Mouse (Mus musculus) heart, embryonic 15.5 days (tissue): Measurements from ENCODE around the gene Pafah1b2. TPM values are rescaled to one million over a fixed set of nuclear protein-coding genes. Genes with fewer than 3 reads are reported as not detected.
A peak's percentile ranks its signal among the peaks of the same experiment; 100 is the strongest.

Experiments used
- ATAC-seq: fragments of 200-750 bp; cut with Nextera tagmentation; replicated peaks from 2 replicates; pipeline ENCODE4 v1.8.0; 2017; ENCODE audit warnings: low read depth, moderate TSS enrichment; ENCODE audit not compliant: insufficient number of reproducible peaks, insufficient read depth, low FRiP score
- H3K27ac ChIP-seq: fragments of 300-500 bp; sonication (generic); 2 replicates; pipeline ENCODE4 v1.5.1; 2015; ENCODE audit warnings: mild to moderate bottlenecking, inconsistent platforms
- H3K27me3 ChIP-seq: fragments of 300-500 bp; sonication (generic); 2 replicates; pipeline ENCODE4 v1.6.1; 2015; ENCODE audit warnings: inconsistent platforms
- H3K36me3 ChIP-seq: fragments of 300-500 bp; sonication (generic); 2 replicates; pipeline ENCODE4 v1.6.1; 2015; ENCODE audit warnings: mild to moderate bottlenecking, inconsistent platforms
- H3K4me1 ChIP-seq: fragments of 300-500 bp; sonication (generic); replicated peaks from 2 replicates; pipeline ENCODE4 v1.6.1; 2015; ENCODE audit warnings: inconsistent platforms
- H3K4me2 ChIP-seq: fragments of 300-500 bp; sonication (generic); 2 replicates; pipeline ENCODE4 v1.6.1; 2015; ENCODE audit warnings: inconsistent platforms, mild to moderate bottlenecking, moderate library complexity
- H3K4me3 ChIP-seq: fragments of 300-500 bp; sonication (generic); 2 replicates; pipeline ENCODE4 v1.5.1; 2015; ENCODE audit warnings: mild to moderate bottlenecking, inconsistent platforms
- H3K9ac ChIP-seq: fragments of 300-500 bp; sonication (generic); 2 replicates; pipeline ENCODE4 v1.6.1; 2015; ENCODE audit warnings: mild to moderate bottlenecking, inconsistent platforms
- H3K9me3 ChIP-seq: fragments of 300-500 bp; sonication (generic); replicated peaks from 2 replicates; pipeline ENCODE4 v1.6.1; 2016; ENCODE audit warnings: inconsistent platforms
- WGBS: fragments of 180-500 bp; shearing (Covaris S2); methylation state at CpG from one replicate; pipeline ENCODE4 v1.1.7; 2015; ENCODE audit warnings: mixed read lengths; 5-methylcytosine and 5-hydroxymethylcytosine counted together
- polyA plus RNA-seq: library from polyadenylated mRNA; unstranded; fragments of >200 nt; fragmentation: Nextera tagmentation; extraction: Ambion mirVana; gene quantifications from 2 replicates; pipeline ENCODE4 v1.2.1, GENCODE M21; 2015

The Pafah1b2 gene
- polyA plus RNA-seq, 1 experiment from 2014 or later, result 105 TPM

- Histone ChIP-seq H3K4me2 (peak overlapping the region; percentile 80), H3K4me1 (peaks cover 29% of the 10 kb centered on the region), H3K4me3 (peak overlapping the region; percentile 92), H3K27ac (peak overlapping the region; percentile 95), H3K27me3 (no peaks in the 10 kb centered on the region), H3K36me3 (peaks cover 35% of the 10 kb centered on the region), H3K9ac (peak overlapping the region; percentile 97), H3K9me3 (no peaks in the 10 kb centered on the region)
- WGBS, result 44% methylated on average over 13 of the region's 13 CpGs
- ATAC-seq, result no peak
Observed at GRCm38 (mm10) chr9:45953511-45954293, 58.8 kb downstream of the Pafah1b2 start.

- ATAC-seq, result no peak
- Histone ChIP-seq H3K9ac (0 out of 2 replicates have a peak overlapping the region, but pooled peaks have one; percentile 97), H3K27me3 (no peaks in the 10 kb centered on the region), H3K4me1 (peaks cover 23% of the 10 kb centered on the region), H3K4me3 (peak overlapping the region; percentile 92), H3K9me3 (no peaks in the 10 kb centered on the region), H3K36me3 (peaks cover 43% of the 10 kb centered on the region), H3K4me2 (peak overlapping the region; percentile 80), H3K27ac (no peak overlapping the region)
- 78% methylated on average over 7 of the region's 7 CpGs for WGBS
Observed at GRCm38 (mm10) chr9:45952890-45953289, 59.6 kb downstream of the Pafah1b2 start.

GRCm38 (mm10) chr9:45952057-45952456, 60.4 kb downstream of the Pafah1b2 start:
- no peak overlapping the region for H3K4me3 ChIP-seq
- no peaks in the 10 kb centered on the region for H3K9me3 ChIP-seq
- H3K27me3 ChIP-seq, result no peaks in the 10 kb centered on the region
- no peak overlapping the region for H3K27ac ChIP-seq
- peaks cover 50% of the 10 kb centered on the region for H3K36me3 ChIP-seq
- ATAC-seq, result no peak
- 90% methylated on average over 4 of the region's 4 CpGs for WGBS
- H3K4me1 ChIP-seq, result peaks cover 23% of the 10 kb centered on the region
- no peak overlapping the region for H3K9ac ChIP-seq
- H3K4me2 ChIP-seq, result no peak overlapping the region

GRCm38 (mm10) chr9:45946872-45947183, 65.7 kb downstream of the Pafah1b2 start:
- Histone ChIP-seq H3K9me3 (no peaks in the 10 kb centered on the region), H3K36me3 (peaks cover 72% of the 10 kb centered on the region), H3K27me3 (no peaks in the 10 kb centered on the region), H3K4me3 (no peak overlapping the region), H3K4me2 (no peak overlapping the region), H3K27ac (no peak overlapping the region), H3K9ac (no peak overlapping the region), H3K4me1 (no peaks in the 10 kb centered on the region)
- 83% methylated on average over 10 of the region's 10 CpGs for WGBS
- ATAC-seq, result no peak

- Histone ChIP-seq H3K36me3 (peaks cover 72% of the 10 kb centered on the region), H3K9me3 (no peaks in the 10 kb centered on the region), H3K9ac (no peak overlapping the region), H3K4me2 (no peak overlapping the region), H3K4me3 (no peak overlapping the region), H3K27me3 (no peaks in the 10 kb centered on the region), H3K27ac (no peak overlapping the region), H3K4me1 (no peaks in the 10 kb centered on the region)
- ATAC-seq, result no peak
- 85% methylated on average over 16 of the region's 16 CpGs for WGBS
Observed at GRCm38 (mm10) chr9:45946182-45946871, 66.2 kb downstream of the Pafah1b2 start.

- Histone ChIP-seq H3K36me3 (peaks cover 73% of the 10 kb centered on the region), H3K27me3 (no peaks in the 10 kb centered on the region), H3K27ac (no peak overlapping the region), H3K4me2 (no peak overlapping the region), H3K4me3 (no peak overlapping the region), H3K9me3 (no peaks in the 10 kb centered on the region), H3K4me1 (no peaks in the 10 kb centered on the region), H3K9ac (no peak overlapping the region)
- 84% methylated on average over 13 of the region's 13 CpGs for WGBS
- no peak for ATAC-seq
Observed at GRCm38 (mm10) chr9:45945721-45946120, 66.8 kb downstream of the Pafah1b2 start.

GRCm38 (mm10) chr9:45944506-45945400, 67.7 kb downstream of the Pafah1b2 start:
- Histone ChIP-seq H3K36me3 (peaks cover 63% of the 10 kb centered on the region), H3K9me3 (no peaks in the 10 kb centered on the region), H3K4me3 (no peak overlapping the region), H3K9ac (no peak overlapping the region), H3K27me3 (no peaks in the 10 kb centered on the region), H3K27ac (no peak overlapping the region), H3K4me2 (no peak overlapping the region), H3K4me1 (no peaks in the 10 kb centered on the region)
- WGBS, result 86% methylated on average over 13 of the region's 13 CpGs
- ATAC-seq, result no peak

GRCm38 (mm10) chr9:45943628-45944505, 68.6 kb downstream of the Pafah1b2 start:
- no peak overlapping the region for H3K4me3 ChIP-seq
- H3K4me1 ChIP-seq, result no peaks in the 10 kb centered on the region
- H3K27me3 ChIP-seq, result no peaks in the 10 kb centered on the region
- WGBS, result 85% methylated on average over 8 of the region's 8 CpGs
- peaks cover 59% of the 10 kb centered on the region for H3K36me3 ChIP-seq
- no peak overlapping the region for H3K27ac ChIP-seq
- no peak for ATAC-seq
- H3K4me2 ChIP-seq, result no peak overlapping the region
- H3K9me3 ChIP-seq, result no peaks in the 10 kb centered on the region
- H3K9ac ChIP-seq, result no peak overlapping the region

GRCm38 (mm10) chr9:45942916-45943315, 69.6 kb downstream of the Pafah1b2 start:
- no peak overlapping the region for H3K4me2 ChIP-seq
- H3K36me3 ChIP-seq, result peaks cover 60% of the 10 kb centered on the region
- ATAC-seq, result no peak
- no peak overlapping the region for H3K4me3 ChIP-seq
- no peak overlapping the region for H3K27ac ChIP-seq
- WGBS, result 88% methylated on average over 8 of the region's 8 CpGs
- H3K27me3 ChIP-seq, result no peaks in the 10 kb centered on the region
- no peaks in the 10 kb centered on the region for H3K4me1 ChIP-seq
- H3K9ac ChIP-seq, result no peak overlapping the region
- no peaks in the 10 kb centered on the region for H3K9me3 ChIP-seq

GRCm38 (mm10) chr9:45942464-45942863, 70.0 kb downstream of the Pafah1b2 start:
- H3K4me2 ChIP-seq, result no peak overlapping the region
- no peak overlapping the region for H3K9ac ChIP-seq
- ATAC-seq, result no peak
- H3K27me3 ChIP-seq, result no peaks in the 10 kb centered on the region
- H3K27ac ChIP-seq, result no peak overlapping the region
- no peak overlapping the region for H3K4me3 ChIP-seq
- peaks cover 58% of the 10 kb centered on the region for H3K36me3 ChIP-seq
- H3K4me1 ChIP-seq, result no peaks in the 10 kb centered on the region
- WGBS, result 91% methylated on average over 16 of the region's 16 CpGs
- no peaks in the 10 kb centered on the region for H3K9me3 ChIP-seq
